Comparison of ENCODE assay signal across 36 mouse cellular contexts in the genomic region with DNA sequence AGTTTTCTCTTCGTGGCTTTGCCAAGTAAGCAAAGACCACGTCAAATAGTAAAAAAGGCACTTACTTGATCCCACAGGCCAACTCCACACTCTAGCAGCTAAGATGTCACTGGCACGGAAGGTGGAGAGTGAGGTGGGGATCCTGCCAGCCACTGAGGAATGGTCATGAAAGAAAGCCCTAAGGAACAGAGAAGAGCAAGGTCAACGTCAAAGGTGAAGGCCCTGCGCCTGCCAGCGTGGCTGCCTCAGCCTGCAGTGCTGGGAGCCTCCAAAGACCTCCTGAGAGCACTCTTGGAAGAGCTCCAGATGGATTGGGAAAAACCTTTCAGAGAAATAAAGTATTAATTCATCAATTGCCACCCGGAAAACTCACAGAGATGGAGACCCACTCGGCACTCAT. TPM values are rescaled to one million over a fixed set of nuclear protein-coding genes. Genes with fewer than 3 reads are reported as not detected.
DNase-seq lines count a peak whose midpoint lies in the region.
"Had no signal": no experiment of that assay in that cellular context is flagged by ENCODE, and none has a peak within 500 bp of the region (broad histone marks: within the 10 kb centered on the region; RNA-seq: fewer than 3 reads in every experiment).

No protein-coding gene starts in this region.

- DNase-seq in cerebellum, adult 11-12 months: peak; percentile 40
- no peak for DNase-seq in cerebellum, adult 11 months
- peak; percentile 67 for DNase-seq in adrenal gland, adult 2 months
- DNase-seq in adrenal gland, postnatal 10 days: peak; percentile 62
- peak; percentile 35 to 56 for DNase-seq in adrenal gland, postnatal 36 days
- no peak for DNase-seq in ovary, adult 18-20 months (ENCODE audit: low spot score)
- DNase-seq in urinary bladder, postnatal 36 days (ENCODE audit: low spot score in 2 of 2): no peak
- no peak for DNase-seq in right cerebral cortex, postnatal 4 days
- DNase-seq: B cell, adult 2 months; cerebellum, adult 2 months; cerebellum, adult 9-11 months; forebrain, postnatal 0 days; gastrocnemius, postnatal 25 days; heart, adult 11 months; heart, postnatal 10 days; heart, postnatal 36 days; kidney, adult 18-20 months; kidney, adult 9 months had no signal

RNA-seq across cellular contexts. Expression of a gene that starts 15.3 kb away (rescaled TPM):
- total RNA-seq in adrenal gland, adult 2 months (2021): not detected
- polyA plus RNA-seq in adrenal gland, adult 2 months (2012; rRNA removed): not detected in 2 replicates
- total RNA-seq in adrenal gland, postnatal 10 days (2021): not detected
- total RNA-seq in adrenal gland, postnatal 36 days (2021): not detected
- total RNA-seq: CH12.LX; common myeloid progenitor, adult 5-6 weeks; forebrain, postnatal 0 days; G1E; gastrocnemius, adult 8-10 months; gastrocnemius, postnatal 25 days; heart, adult 8-10 months; heart, postnatal 10 days; heart, postnatal 36 days; hindbrain, postnatal 0 days had no signal
- polyA plus RNA-seq: brain, embryonic 14.5 days; cerebellum, adult 2 months; embryonic facial prominence, embryonic 12.5 days; embryonic facial prominence, embryonic 15.5 days; forebrain, embryonic 11.5 days; forebrain, embryonic 14.5 days; forebrain, postnatal 0 days; frontal cortex, adult 2 months; G1E; heart, embryonic 12.5 days; heart, embryonic 15.5 days; hindbrain, embryonic 10.5 days; hindbrain, embryonic 14.5 days; hindbrain, postnatal 0 days; inflammation-experienced regulatory T-cells, adult 6 months; Patski had no signal

RNA-seq across cellular contexts. Expression of a gene that starts 16.0 kb away (rescaled TPM):
- 10 to 100 TPM; 36.2 to 48.2 TPM for total RNA-seq in adrenal gland, adult 2 months (2021)
- 14.7 and 17.0 TPM in 2 replicates for polyA plus RNA-seq in adrenal gland, adult 2 months (2012; rRNA removed)
- total RNA-seq in adrenal gland, postnatal 10 days (2021): 10 to 100 TPM; 33.4 to 40.4 TPM
- total RNA-seq in adrenal gland, postnatal 36 days (2021): 10 to 100 TPM; 42.9 to 53.4 TPM

Comparison
In these comparisons a context has a peak if more than half of its experiments do, and no peak if none do; other contexts are left out.
1. DNase-seq: peak in cerebellum, adult 11-12 months (single experiment), adrenal gland, adult 2 months (single experiment), adrenal gland, postnatal 10 days (single experiment) and adrenal gland, postnatal 36 days (2 of 2); none in cerebellum, adult 11 months (single experiment), ovary, adult 18-20 months (single experiment), urinary bladder, postnatal 36 days (0 of 2) and right cerebral cortex, postnatal 4 days (single experiment).